In the genomic region with DNA sequence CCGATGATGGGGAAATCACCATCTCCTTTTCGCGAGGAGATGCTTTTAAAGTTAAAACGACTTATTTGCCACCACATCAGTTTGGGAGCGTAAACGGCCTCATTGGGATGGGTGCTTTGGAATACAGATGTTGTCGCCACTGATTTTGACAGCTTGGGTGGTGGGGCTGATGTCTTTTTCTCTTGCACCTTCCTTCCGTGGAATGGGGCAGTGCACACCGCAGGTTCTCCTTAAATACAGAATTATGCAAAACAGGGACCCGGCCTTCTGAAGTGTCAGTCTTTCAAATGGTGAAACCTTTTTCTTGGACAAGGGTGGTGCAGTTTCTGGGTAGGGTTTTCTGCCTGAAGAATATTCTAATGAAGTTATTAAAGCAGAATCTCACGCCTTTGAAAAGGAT, we compare ENCODE assay signal across 8 mouse cellular contexts. TPM values are rescaled to one million over a fixed set of nuclear protein-coding genes. Genes with fewer than 3 reads are reported as not detected.
DNase-seq lines count a peak whose midpoint lies in the region; ATAC-seq lines count a peak whose summit lies in the region.

No protein-coding gene starts in this region.

- H3K36me3 ChIP-seq in heart, embryonic 10.5 days: no peaks in the 10 kb centered on the region
- H3K36me3 ChIP-seq in forebrain, embryonic 16.5 days (ENCODE audit: control insufficient read depth, insufficient read depth): no peaks in the 10 kb centered on the region
- 0 out of 2 replicates have a peak, but pooled peaks cover 4% of the 10 kb centered on the region for H3K36me3 ChIP-seq in macrophage (ENCODE audit: inconsistent target)

- DNase-seq in heart, embryonic 10.5 days (ENCODE audit: low spot score): no peak
- no peak for DNase-seq in heart, adult 9 months (ENCODE audit: low spot score in 2 of 2)
- DNase-seq in CD4-positive helper T cell, adult 2 months (ENCODE audit: low read depth, low spot score): peak; percentile 16
- DNase-seq in cerebellum, adult 11-12 months: no peak
- DNase-seq in cerebellum, adult 9-11 months: no peak
- no peak for DNase-seq in left cerebral cortex, postnatal 36 days (ENCODE audit: low spot score in 2 of 2)

- H3K9me3 ChIP-seq in heart, embryonic 10.5 days: no peaks in the 10 kb centered on the region
- H3K9me3 ChIP-seq in forebrain, embryonic 16.5 days (ENCODE audit: control insufficient read depth, low read length): no peaks in the 10 kb centered on the region

- H3K4me1 ChIP-seq in heart, embryonic 10.5 days: peaks cover 26% of the 10 kb centered on the region
- peaks cover 14% of the 10 kb centered on the region for H3K4me1 ChIP-seq in forebrain, embryonic 16.5 days (replicated peaks; ENCODE audit: control insufficient read depth, insufficient read depth, low read length)

- peak overlapping the region; percentile 84 for H3K9ac ChIP-seq in forebrain, embryonic 16.5 days (replicated peaks; ENCODE audit: low read depth, low read length)

- intact Hi-C loops in left cerebral cortex, postnatal 36 days (cut with DNase I): loop anchor here (2.0 kb wide), 1 partner anchor 466 kb away; a partner anchor contains a TSS

- H3K27me3 ChIP-seq in heart, embryonic 10.5 days (ENCODE audit: insufficient read depth, poor library complexity, severe bottlenecking): no peaks in the 10 kb centered on the region
- no peaks in the 10 kb centered on the region for H3K27me3 ChIP-seq in forebrain, embryonic 16.5 days (replicated peaks; ENCODE audit: control insufficient read depth, insufficient read depth, low read length)

- peaks cover 56% of the 10 kb centered on the region for H3K79me2 ChIP-seq in macrophage (ENCODE audit: inconsistent target)

- H3K4me2 ChIP-seq in forebrain, embryonic 16.5 days (ENCODE audit: low read length): peak overlapping the region; percentile 90

- WGBS in heart, embryonic 10.5 days: 13% methylated on average over 11 of the region's 11 CpGs
- 2% methylated on average over 11 of the region's 11 CpGs for WGBS in forebrain, embryonic 16.5 days
- WGBS in macrophage (ENCODE audit: missing documents): 13% methylated on average over 11 of the region's 11 CpGs

- ATAC-seq in forebrain, embryonic 16.5 days: no peak

- peak overlapping the region; percentile 91 for H3K27ac ChIP-seq in heart, embryonic 10.5 days
- peak overlapping the region; percentile 88 for H3K27ac ChIP-seq in forebrain, embryonic 16.5 days (ENCODE audit: low read length)
- peak overlapping the region; percentile 80 for H3K27ac ChIP-seq in macrophage

- H3K4me3 ChIP-seq in heart, embryonic 10.5 days: peak overlapping the region; percentile 80
- H3K4me3 ChIP-seq in forebrain, embryonic 16.5 days (replicated peaks; ENCODE audit: low read length): peak overlapping the region; percentile 81
- peak overlapping the region; percentile 96 for H3K4me3 ChIP-seq in macrophage (ENCODE audit: inconsistent target)

RNA-seq across cellular contexts. Expression of a gene that starts 0.7 kb away (rescaled TPM):
- 17.3 and 19.6 TPM in 2 replicates for polyA plus RNA-seq in heart, embryonic 10.5 days (2016; fragmentation: Nextera tagmentation; extraction: Ambion mirVana)
- 28.1 and 29.5 TPM in 2 replicates for polyA plus RNA-seq in forebrain, embryonic 16.5 days (2015; fragmentation: Nextera tagmentation; extraction: Ambion mirVana)
- 100 to 1,000 TPM in 18 of 26 experiments, 10 to 100 TPM in 8; 19.9 to 270 (median 171) TPM for total RNA-seq in macrophage (2018; cell fraction: chromatin; rRNA removed)
- 10 to 100 TPM; 21.4 to 66.4 (median 59.8) TPM for total RNA-seq in macrophage (2018; cell fraction: cytosol; rRNA removed)
- 100 to 1,000 TPM in 12 of 26 experiments, 10 to 100 TPM in 14; 28.5 to 157 (median 92.8) TPM for total RNA-seq in macrophage (2018; cell fraction: nucleus; rRNA removed)
- 49.7 to 60.1 TPM (median 60.1 TPM) in 3 replicates for polyA plus RNA-seq in macrophage (2018)
- total RNA-seq in left cerebral cortex, postnatal 36 days (2021): 10 to 100 TPM; 79.7 to 81.5 TPM
